Mouse (Mus musculus) 3T3-L1 (cell line): ENCODE measurements at regions not wholly inside any gene's neighbourhood (a gene's known extent, or its start where the extent isn't known, plus 50 kb on each side); places are given as distances from the start of the nearest gene placed in this dataset.
A peak's percentile ranks its signal among the peaks of the same experiment; 100 is the strongest.

Experiments
- DNase-seq: peaks from one replicate; pipeline ENCODE4 v3.0.0-alpha.2; 2015; ENCODE audit warnings: low read depth, low spot score

DNA sequence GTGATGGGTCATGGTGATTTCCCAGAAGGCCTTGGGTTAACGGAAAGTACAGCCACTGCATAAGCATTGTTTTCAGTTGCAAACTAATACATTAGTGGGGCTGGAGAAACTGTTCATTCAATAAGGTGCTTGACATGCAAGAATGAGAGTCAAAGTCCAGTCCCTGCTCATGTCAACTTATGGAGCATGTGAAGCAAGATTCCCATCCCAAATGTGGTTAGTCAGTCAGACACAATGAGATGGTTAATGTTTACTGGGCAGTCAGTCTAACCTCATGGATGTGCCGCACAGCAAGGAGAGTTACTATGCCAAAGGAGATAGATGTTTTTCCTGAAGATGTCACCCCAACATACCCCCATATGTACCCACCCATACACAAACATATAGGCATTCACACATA is 993.8 kb upstream of the Jmjd1c start:
- DNase-seq, result no peak

DNA sequence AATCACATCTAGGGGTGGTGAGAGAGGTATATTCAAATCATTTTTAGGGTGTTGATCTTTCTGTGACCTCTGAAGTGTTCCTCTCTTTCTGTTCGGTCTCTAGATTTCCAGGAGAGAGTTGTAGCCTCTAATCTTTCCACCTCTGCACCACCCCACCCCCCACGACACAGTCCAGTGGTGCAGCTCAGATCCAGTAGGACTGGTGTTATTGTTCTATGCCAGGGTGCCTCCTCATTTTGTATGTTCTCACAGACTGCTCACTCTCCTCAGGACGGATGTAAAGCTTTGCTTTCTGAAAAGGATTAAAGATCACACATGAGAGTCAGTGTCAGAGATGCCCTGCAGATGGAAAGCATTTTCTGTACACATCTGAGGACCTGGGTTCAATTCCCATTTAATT is 964.6 kb upstream of the Jmjd1c start:
- no peak for DNase-seq

DNA sequence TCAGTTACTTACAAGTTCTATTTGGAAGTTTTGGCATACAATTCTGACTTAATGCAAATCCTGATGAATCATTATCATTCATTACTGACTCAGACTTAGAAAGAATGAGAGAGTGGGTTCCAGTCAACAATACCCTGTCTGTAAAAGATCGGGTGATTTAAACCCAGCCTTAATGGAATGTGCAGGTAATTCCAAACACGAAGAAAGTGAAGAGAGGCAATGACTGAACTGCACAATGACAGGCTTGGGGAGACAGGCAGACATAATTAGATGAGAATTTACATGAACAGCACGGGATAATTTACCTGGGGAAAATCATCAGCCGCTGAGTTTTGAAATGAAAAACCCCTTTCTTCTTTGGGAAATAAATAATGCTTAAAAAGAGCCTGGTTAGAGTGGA is 963.9 kb upstream of the Jmjd1c start:
- DNase-seq, result peak; percentile 22

DNA sequence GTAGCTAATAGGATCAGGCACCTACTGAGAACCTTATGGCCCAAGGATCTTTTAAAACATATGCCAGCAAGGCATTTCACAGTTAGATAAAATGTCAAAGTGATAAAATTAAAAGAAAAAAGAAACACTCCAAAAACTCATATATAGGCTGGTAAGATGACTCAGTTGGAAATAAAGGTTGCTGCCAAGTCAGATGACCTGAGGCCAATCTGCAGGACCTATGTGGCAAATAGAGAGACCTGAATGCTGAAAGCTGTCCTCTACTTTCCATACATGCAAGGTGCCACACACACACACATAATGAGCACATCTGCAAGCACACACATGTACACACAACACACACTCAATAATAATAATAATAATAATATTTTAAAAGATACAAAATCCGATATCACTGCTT is 953.5 kb upstream of the Jmjd1c start:
- peak; percentile 41 for DNase-seq

DNA sequence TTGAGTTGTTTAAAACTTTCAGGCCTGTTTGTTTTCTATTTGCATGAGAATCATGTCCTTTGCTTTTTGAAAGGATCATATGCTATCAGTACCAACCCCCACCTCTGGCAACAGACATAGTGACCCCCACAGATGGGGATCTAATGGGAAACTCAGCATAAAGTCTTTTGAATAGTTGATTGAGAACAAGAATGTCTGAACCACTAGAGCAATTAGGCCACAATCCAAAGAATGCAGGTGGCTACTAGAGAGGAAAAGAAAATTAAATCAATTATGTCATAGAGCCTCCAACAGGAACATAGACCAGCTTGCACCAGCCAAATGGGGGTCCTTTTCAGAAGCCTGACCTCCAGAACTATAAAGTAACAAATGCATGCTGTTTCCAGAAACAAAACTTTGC is 953.0 kb upstream of the Jmjd1c start:
- DNase-seq, result no peak

DNA sequence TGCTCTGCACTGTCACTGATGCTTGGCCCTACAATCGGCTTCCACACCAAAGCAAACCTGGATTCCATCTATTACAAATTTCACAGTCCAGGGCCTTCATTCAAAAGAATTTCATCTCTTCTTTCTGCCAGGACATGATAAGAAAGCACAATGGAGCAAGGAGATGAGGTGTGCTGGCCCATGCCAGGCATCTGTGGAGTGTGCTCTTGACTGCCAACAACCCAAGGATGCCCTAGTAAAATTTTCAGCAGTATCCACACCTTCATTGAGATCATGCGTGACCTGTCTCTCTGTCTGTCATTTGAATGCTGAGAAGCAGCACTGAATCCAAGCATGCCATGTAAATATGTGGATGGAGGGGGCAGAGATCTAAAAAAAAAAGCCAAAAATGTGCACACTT is 945.0 kb upstream of the Jmjd1c start:
- DNase-seq, result no peak

DNA sequence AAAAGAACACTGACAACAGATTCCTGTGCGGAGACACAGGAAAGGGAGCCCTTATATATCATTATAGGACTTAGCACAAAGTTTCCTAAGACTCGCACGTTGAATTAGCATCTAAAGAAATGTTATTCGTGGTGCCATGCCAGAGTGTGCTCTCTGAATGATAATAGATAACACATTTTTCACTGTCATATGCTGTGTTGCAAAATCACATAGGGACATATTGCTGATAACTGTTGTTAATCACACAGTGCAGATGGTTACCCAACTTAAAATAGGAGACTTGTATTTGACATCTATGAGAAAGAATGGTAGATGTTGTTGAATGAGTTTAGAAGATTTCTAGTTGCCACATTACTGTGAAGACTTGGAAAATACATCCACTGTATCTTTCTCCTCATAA is 943.1 kb upstream of the Jmjd1c start:
- no peak for DNase-seq

DNA sequence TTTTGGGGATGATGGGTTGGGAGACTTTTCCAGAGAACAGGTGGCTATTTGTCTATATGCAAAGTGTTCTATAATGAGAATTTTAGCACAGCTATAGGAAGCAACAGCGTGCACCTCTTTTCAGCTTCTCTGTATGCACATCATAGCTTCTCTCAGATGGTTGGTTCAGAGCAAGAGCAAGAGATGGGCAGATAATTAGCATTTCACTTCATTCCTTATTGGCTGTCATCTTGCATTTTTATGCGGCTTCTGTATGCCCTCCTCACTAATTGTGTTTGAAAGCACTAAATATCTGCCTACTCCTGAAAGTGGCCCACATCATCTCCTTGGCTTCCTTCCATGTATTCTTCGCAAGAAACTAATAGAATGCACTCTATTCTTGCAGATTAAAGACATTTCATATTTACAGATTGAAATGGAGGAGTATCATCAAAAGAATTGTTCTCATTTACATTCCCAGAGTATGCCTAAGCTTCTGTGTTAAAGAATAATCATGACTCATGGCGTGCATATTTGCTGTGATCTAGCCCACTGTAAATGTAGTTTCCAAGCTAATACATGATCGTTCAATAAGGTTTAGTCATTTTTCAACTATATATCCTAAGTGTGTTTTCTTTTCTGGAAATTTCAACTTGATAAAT is 934.9 kb upstream of the Jmjd1c start:
- DNase-seq, result no peak

DNA sequence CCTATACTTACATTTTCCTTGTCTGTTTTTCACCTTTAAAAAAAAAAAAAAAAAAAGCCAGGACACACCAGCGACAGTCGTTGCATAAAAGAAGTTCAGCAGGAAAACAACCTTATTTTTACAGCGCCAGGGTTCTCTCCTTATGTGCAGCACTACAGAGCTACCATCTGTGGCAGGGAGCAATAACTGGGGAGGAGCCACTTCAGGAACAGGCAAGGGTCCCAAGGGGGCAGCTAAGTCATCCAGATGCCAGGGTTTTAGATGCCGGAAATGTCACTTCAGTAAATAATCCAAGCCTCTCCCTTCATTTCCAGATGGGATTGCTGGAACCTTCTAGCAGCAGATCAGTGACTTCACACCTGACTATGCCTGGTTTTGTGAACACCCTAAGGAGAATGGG is 923.1 kb upstream of the Jmjd1c start:
- peak; percentile 7 for DNase-seq

DNA sequence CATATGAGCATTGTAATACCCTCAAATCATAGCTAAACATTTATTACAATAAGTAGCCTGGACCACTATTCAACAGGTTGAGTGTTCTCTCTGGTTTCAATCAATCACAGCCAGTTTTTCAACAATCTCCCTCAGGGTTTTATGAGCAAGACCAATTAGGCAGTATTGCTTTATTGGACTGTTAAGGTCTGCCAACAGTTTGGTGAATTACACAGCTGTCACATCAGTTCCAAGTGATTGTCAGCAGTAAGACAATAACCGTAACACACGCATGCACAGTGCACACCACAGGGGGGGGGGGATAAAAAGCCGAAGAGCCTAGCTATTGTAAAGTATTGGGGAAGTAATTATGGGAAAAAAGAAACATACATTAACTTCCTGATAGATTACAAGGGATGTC is 918.6 kb upstream of the Jmjd1c start:
- no peak for DNase-seq

DNA sequence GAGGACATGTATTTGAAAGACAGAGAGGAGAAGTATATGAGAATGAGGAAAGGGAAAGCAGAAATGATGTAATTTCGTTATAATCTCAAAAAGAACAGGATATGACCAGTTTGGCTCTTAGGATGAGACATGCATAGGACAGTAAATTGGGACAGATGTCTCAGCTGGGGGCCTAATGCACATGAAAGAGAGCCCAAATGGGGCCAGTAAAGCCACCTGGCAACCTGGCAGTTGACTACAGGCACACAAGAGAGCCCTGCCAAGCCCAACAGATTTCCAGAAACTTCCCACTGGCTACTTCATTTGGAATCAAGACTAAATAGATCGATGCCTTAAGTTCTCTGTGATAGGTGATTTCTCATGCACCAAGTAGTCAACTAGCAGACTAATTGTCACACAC is 914.7 kb upstream of the Jmjd1c start:
- no peak for DNase-seq

DNA sequence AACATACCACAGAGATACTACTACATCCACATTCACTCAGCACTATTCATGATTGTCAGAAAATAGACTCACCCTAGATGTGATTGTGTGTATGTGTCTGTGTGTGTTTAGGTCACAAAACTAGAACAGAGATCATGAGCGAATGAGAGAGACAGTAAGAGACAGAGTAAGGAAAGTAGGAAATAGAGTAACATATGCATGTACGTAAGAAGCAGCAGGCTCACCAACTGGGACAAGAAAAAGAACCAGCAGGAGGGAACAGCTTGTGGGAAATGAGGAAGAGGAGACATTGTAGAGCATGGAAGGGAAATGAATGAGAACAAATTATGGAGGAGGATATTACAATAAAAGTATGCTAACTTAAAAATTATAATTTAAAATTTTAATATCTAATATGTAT is 912.9 kb upstream of the Jmjd1c start:
- no peak for DNase-seq

DNA sequence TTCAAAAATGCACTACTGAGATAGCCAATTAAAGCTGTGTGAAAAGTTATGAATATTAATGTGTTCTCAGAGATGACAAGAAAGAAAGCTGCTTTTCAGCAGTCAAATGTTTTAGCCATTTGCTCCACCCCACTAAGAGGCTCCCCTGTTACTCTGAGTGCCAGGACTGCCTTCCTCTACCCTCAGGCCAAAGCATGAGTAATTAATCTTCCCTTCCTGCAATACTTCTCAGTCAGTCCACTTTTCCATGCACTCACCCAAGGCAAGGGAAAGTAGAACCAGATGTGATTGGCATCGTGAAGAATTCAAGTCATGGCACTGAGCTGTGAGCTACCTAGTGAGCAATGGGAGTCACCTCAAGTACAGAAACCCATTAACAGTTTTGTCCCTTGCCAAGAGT is 908.9 kb upstream of the Jmjd1c start:
- DNase-seq, result peak; percentile 88

DNA sequence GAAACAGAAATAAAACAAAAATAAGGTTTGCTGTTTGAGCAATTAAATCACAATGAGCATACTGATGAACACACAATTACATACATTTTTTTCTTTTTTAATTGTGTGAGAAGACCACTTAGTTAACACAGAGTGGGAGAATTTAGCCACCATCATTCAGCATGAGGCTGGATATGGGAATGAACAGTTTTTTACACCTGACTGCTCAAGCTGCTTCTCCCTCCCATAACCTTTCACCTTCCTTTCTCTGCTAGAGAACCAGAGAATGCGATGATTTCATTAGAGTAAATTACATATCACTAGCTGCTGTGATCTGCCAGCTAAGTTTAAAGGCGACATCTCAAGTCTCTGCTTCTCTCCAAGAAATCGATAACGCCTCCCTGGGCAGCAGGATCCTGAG is 894.8 kb upstream of the Jmjd1c start:
- DNase-seq, result no peak

DNA sequence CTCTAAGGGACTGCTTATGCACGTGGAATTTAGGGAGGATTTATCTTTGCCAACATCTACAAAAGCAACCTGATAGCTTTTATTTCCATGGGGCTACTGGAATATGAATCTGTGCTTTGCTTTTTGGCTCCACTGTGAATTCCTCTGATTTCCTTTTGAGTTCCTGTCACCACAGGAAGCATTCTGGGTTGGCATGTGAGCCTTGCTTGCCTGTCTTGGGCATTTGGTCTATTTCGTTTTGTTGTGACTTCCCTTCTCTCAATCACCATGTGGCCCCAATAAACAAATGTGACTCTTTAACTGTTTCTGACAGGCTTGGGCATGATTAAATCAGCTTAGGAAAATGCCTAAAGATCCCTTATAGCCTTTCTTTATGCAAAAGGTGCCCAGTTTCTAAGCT is 867.8 kb upstream of the Jmjd1c start:
- no peak for DNase-seq

DNA sequence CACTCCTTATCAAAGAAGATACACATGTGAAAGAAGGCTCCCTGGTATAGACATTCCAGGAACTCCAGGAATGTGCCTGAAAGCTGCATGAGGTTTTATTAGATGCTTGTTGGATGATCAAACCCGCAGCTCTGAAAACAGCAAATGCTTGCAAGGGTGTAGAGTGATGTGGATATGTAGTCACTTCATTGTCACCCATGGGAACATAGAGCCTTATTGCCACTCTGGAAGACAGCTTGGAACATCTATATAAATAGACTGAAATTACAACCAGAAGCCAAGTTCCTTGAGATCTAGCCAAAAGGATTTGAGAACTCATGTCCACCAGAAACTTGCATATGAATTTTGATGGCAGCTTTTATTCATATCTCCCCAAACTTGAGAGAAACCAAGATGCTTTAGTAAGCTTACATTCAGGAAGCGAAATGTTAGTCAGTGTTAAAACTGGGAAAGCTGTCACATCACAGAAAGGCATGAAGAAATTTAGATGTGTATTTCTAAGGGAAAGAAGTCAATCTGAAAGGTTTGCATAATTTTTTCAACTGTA is 861.5 kb upstream of the Jmjd1c start:
- DNase-seq, result peak; percentile 30

DNA sequence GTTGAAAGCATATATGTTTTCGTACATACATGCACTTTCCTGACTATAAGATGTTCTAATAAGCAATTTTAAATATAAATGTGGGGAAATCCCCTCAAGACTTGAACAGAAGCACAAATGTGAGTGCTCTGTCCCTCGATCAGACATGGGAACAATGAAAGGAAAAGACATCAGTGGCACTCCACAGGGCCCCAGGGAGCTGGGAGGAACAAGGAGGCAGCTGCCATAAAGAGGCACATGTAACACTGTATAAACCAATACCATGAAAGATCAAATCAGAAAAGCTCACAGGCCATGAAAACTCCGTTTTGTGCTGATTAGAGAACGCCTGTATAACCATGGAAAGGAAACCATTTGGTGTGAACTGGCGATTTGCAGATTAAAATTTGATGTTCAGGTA is 839.5 kb upstream of the Jmjd1c start:
- no peak for DNase-seq

DNA sequence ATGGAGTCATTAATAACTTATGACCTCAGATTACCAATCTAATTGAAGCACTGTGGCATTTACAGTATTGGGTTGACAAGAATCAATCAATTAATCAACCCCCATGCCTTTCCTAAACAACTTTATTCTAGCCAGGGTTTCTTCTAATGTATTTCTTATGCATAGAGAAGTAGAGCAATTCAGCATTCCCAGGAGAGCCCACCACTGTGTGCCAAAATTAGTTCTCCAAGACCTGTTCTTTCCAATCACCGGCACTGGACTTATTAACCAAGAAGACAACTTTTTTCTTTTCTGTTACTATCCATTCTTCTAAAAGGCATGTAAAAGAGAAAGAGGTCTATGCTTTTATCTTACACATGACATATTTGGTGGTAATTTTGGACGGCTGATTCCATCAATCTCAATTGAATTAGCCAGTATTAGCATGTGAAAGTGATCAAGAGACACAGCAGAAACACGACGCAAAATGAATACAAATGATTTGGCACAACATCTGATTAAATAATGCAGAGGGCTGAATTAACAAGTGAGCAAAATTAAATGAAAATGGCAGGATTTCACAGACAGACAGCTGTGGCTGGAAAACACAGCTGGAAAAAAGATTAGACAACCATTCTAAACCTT is 825.2 kb upstream of the Jmjd1c start:
- DNase-seq, result no peak

DNA sequence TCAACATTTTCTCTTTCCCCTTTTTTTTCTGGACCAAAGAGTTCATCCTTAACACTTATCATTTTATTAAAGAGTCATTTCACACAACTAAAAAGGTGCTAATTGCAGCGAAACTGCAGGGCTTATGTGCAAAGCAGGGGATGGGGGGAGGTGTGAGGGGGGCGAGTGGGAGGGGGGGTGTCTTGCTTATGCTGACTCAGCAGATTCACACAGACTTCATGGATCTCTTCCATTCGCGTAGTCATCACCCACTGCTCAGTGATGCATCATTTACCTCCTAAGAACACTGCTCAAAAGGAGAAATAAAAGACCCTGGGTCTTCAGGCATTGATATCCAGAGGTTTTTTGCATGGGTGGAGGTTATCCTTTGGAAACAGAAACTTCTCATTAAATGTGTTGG is 800.3 kb upstream of the Jmjd1c start:
- no peak for DNase-seq

DNA sequence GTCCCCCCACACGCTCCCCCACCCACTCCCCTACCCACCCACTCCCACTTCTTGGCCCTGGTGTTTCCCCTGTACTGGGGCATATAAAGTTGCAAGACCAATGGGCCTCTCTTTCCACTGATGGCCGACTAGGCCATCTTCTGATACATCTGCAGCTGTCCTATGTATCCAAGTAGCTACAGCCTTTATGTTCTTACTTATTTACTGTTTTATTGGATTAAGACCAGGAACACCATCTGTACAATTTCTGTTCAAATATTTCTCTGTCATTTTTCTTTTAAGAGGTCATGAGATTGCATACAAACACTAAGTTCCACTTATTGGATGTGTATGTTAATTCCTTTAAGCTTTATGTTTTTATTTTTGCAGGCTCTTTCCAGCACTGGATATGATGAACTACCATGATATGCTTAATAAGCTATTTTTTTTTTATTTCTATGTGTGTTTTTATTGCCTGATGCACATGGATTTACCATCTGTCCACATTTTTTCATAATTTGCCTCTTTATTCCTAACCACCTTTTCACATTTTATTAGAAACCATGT is 792.6 kb upstream of the Jmjd1c start:
- DNase-seq, result no peak

DNA sequence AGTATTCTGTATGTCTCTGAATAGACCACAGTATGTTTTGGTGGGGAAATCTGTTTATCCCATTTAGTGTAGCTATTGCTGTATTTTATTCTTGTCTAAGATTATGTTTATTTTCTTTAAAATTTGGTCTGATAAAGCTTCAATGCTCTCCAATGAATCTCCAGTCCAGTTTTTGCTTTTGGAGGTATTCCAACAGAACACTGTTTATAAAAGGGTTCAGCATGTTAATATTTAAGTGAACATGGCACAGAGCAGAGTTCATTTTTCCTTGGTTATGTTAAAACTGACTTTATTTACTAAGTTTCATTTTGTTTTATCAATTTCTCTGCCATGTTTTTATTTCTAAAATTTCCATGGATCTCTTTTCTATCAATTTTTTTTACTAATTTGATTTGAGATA is 791.0 kb upstream of the Jmjd1c start:
- no peak for DNase-seq

DNA sequence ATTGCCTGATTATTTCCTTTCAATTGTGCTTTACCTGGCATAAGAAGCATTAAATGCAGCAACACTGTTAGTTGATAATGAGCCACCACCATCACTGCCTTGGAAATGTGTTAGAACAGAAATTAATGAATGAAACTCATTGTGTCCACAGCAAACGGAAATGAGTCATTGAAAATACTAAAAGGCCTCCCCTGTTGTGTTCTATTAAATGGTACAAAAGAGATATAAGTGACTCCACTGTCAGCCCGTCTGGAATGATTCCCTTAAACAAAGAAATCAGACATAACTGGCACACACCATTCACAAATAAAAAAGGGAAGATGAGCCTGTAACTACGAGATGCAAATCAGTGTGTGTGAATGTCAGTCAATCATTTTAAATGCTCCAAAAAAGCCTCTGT is 764.8 kb upstream of the Jmjd1c start:
- no peak for DNase-seq

DNA sequence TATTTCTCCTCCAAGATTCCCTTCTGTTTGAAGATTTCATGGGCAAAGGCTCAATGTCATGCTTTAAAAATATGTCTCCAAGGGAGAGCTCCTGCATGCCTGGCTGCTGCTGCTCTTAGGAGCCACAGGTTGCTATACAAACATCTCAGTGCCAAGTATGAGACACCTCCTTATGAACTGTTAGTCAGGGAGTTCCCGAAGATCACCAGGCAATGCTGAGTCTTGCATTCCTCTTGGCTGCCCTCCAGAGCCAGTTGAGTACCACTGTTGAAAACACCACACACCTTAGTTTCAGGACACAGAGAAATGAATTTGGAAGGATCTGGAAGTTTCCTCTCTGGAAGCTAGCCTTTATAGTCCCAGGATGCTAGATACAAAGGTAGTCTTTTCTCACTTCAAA is 757.9 kb upstream of the Jmjd1c start:
- DNase-seq, result peak; percentile 63
